Mouse (Mus musculus): ENCODE data around the gene Copz1.

GRCm38 (mm10) chr15:103308056-103308875 is 35.8 kb downstream of the Copz1 start:
- TF ChIP-seq CTCF (IDR thresholded peaks at IDR 0.05; ENCODE audit: low read depth) (peak; percentile 43), EP300 (IDR thresholded peaks at IDR 0.05; ENCODE audit: low read depth) (no peak)

All from heart, postnatal 0 days (tissue).